Mouse (Mus musculus) layer of hippocampus, adult 2 months (tissue): ENCODE measurements around the gene Gucy2c. TPM values are rescaled to one million over a fixed set of nuclear protein-coding genes. Genes with fewer than 3 reads are reported as not detected.

Experiments
- DNase-seq, 2 experiments: peaks; one replicate each; pipeline ENCODE4 v3.0.0; 2022; ENCODE audit warnings: low spot score in 2 of 2
- H3K27ac ChIP-seq: fragments of 200-600 bp; 2 replicates; pipeline ENCODE4 v1.8.1; 2022
- H3K4me3 ChIP-seq: fragments of 200-600 bp; 2 replicates; pipeline ENCODE4 v1.8.1; 2022; ENCODE audit warnings: mild to moderate bottlenecking
- CTCF ChIP-seq: fragments of 200-600 bp; conservative IDR thresholded peaks from 2 replicates; pipeline ENCODE4 v1.8.1; 2022; ENCODE audit warnings: antibody characterized with exemption, mild to moderate bottlenecking, moderate library complexity
- total RNA-seq, 2 experiments: library from RNA; stranded (reverse); gene quantifications; 2 replicates each; pipeline ENCODE4 v1.2.3; 2021

Gucy2c gene
- total RNA-seq, 2 experiments from 2014 or later, result 0.36 to 0.54 TPM

GRCm38 (mm10) chr6:136795850-136796249 lies 14.3 kb upstream of the Gucy2c start:
- TF ChIP-seq CTCF, result no peak

GRCm38 (mm10) chr6:136795110-136795509 lies 13.5 kb upstream of the Gucy2c start:
- H3K27ac ChIP-seq, result no peak overlapping the region
- TF ChIP-seq CTCF, result no peak
- no peak overlapping the region for H3K4me3 ChIP-seq
- DNase-seq, result no peak

More at GRCm38 (mm10) chr6:136795850-136796249, 14.3 kb upstream of the Gucy2c start:
- Histone ChIP-seq H3K4me3 (no peak overlapping the region), H3K27ac (no peak overlapping the region)
- DNase-seq, result no peak

- no peak for DNase-seq
- H3K27ac ChIP-seq, result no peak overlapping the region
- H3K4me3 ChIP-seq, result no peak overlapping the region
- no peak for TF ChIP-seq CTCF
Measured at GRCm38 (mm10) chr6:136793831-136794525, 12.4 kb upstream of the Gucy2c start.

GRCm38 (mm10) chr6:136792884-136793758 lies 11.6 kb upstream of the Gucy2c start:
- DNase-seq, result no peak
- TF ChIP-seq CTCF, result no peak
- Histone ChIP-seq H3K4me3 (no peak overlapping the region), H3K27ac (no peak overlapping the region)

GRCm38 (mm10) chr6:136789391-136789971 lies 7.9 kb upstream of the Gucy2c start:
- DNase-seq, result no peak
- Histone ChIP-seq H3K4me3 (no peak overlapping the region), H3K27ac (no peak overlapping the region)
- no peak for TF ChIP-seq CTCF

- no peak for TF ChIP-seq CTCF
- DNase-seq, result peak in 1 of 2 experiments; percentile 42
- Histone ChIP-seq H3K4me3 (no peak overlapping the region), H3K27ac (no peak overlapping the region)
Measured at GRCm38 (mm10) chr6:136782761-136783160, 1.2 kb upstream of the Gucy2c start.

GRCm38 (mm10) chr6:136782146-136782545 lies 581 bp upstream of the Gucy2c start:
- no peak overlapping the region for H3K27ac ChIP-seq

GRCm38 (mm10) chr6:136776392-136776791 lies 5.2 kb downstream of the Gucy2c start:
- H3K4me3 ChIP-seq, result no peak overlapping the region
- no peak overlapping the region for H3K27ac ChIP-seq
- DNase-seq, result no peak
- TF ChIP-seq CTCF, result no peak

More at GRCm38 (mm10) chr6:136782146-136782545, 581 bp upstream of the Gucy2c start:
- no peak overlapping the region for H3K4me3 ChIP-seq
- DNase-seq, result no peak
- no peak for TF ChIP-seq CTCF

GRCm38 (mm10) chr6:136769859-136770258 lies 11.7 kb downstream of the Gucy2c start:
- DNase-seq, result no peak
- TF ChIP-seq CTCF, result no peak
- Histone ChIP-seq H3K27ac (no peak overlapping the region), H3K4me3 (no peak overlapping the region)

- TF ChIP-seq CTCF, result no peak
- Histone ChIP-seq H3K27ac (no peak overlapping the region), H3K4me3 (no peak overlapping the region)
- no peak for DNase-seq
Measured at GRCm38 (mm10) chr6:136769143-136769542, 12.4 kb downstream of the Gucy2c start.

GRCm38 (mm10) chr6:136763912-136764311 lies 17.7 kb downstream of the Gucy2c start:
- TF ChIP-seq CTCF, result no peak
- Histone ChIP-seq H3K4me3 (no peak overlapping the region), H3K27ac (no peak overlapping the region)
- no peak for DNase-seq

GRCm38 (mm10) chr6:136750567-136750966 lies 31.0 kb downstream of the Gucy2c start:
- no peak for TF ChIP-seq CTCF
- Histone ChIP-seq H3K27ac (no peak overlapping the region), H3K4me3 (no peak overlapping the region)
- no peak for DNase-seq

- no peak for DNase-seq
- TF ChIP-seq CTCF, result no peak
- Histone ChIP-seq H3K4me3 (no peak overlapping the region), H3K27ac (no peak overlapping the region)
Measured at GRCm38 (mm10) chr6:136745586-136745985, 36.0 kb downstream of the Gucy2c start.
